Mouse (Mus musculus): Measurements from ENCODE around the gene Myo1e. TPM values are rescaled to one million over a fixed set of nuclear protein-coding genes. Genes with fewer than 3 reads are reported as not detected.

The Myo1e gene
- polyA plus RNA-seq, 1 experiment from 2014 or later = 20.6 TPM

GRCm38 (mm10) chr9:70300705-70301104 lies 93.6 kb downstream of the Myo1e start:
- ATAC-seq (ENCODE audit: low FRiP score, low TSS enrichment) = no peak
- no peaks in the 10 kb centered on the region for H3K4me1 ChIP-seq (ENCODE audit: control insufficient read depth, insufficient read depth, low read length)
- H3K9me3 ChIP-seq (ENCODE audit: control insufficient read depth, low read length) = 0 out of 2 replicates have a peak, but pooled peaks cover 4% of the 10 kb centered on the region
- H3K27ac ChIP-seq (ENCODE audit: low read depth, low read length) = no peak overlapping the region
- no peak overlapping the region for H3K4me3 ChIP-seq (ENCODE audit: low read length)
- H3K27me3 ChIP-seq (ENCODE audit: control insufficient read depth, insufficient read depth, low read length) = no peaks in the 10 kb centered on the region
- no peak overlapping the region for H3K9ac ChIP-seq (ENCODE audit: low read depth, low read length)
- no peak overlapping the region for H3K4me2 ChIP-seq (replicated peaks; ENCODE audit: low read depth, low read length)
- WGBS = 90% methylated on average over 5 of the region's 5 CpGs
- H3K36me3 ChIP-seq (ENCODE audit: control insufficient read depth, insufficient read depth, low read length) = peaks cover 3% of the 10 kb centered on the region; the same call in 1 of the 2 replicates

GRCm38 (mm10) chr9:70301598-70301997 lies 94.4 kb downstream of the Myo1e start:
- Histone ChIP-seq H3K27me3 (ENCODE audit: control insufficient read depth, insufficient read depth, low read length) (no peaks in the 10 kb centered on the region), H3K9ac (ENCODE audit: low read depth, low read length) (no peak overlapping the region), H3K4me1 (ENCODE audit: control insufficient read depth, insufficient read depth, low read length) (no peaks in the 10 kb centered on the region), H3K4me3 (ENCODE audit: low read length) (no peak overlapping the region), H3K36me3 (ENCODE audit: control insufficient read depth, insufficient read depth, low read length) (peaks cover 3% of the 10 kb centered on the region; the same call in 1 of the 2 replicates), H3K4me2 (replicated peaks; ENCODE audit: low read depth, low read length) (no peak overlapping the region), H3K9me3 (ENCODE audit: control insufficient read depth, low read length) (0 out of 2 replicates have a peak, but pooled peaks cover 4% of the 10 kb centered on the region), H3K27ac (ENCODE audit: low read depth, low read length) (no peak overlapping the region)
- WGBS = 92% methylated on average over 6 of the region's 6 CpGs
- no peak for ATAC-seq (ENCODE audit: low FRiP score, low TSS enrichment)

GRCm38 (mm10) chr9:70304901-70305300 lies 97.8 kb downstream of the Myo1e start:
- no peak for ATAC-seq (ENCODE audit: low FRiP score, low TSS enrichment)
- Histone ChIP-seq H3K4me3 (ENCODE audit: low read length) (no peak overlapping the region), H3K9me3 (ENCODE audit: control insufficient read depth, low read length) (0 out of 2 replicates have a peak, but pooled peaks cover 4% of the 10 kb centered on the region), H3K4me1 (ENCODE audit: control insufficient read depth, insufficient read depth, low read length) (no peaks in the 10 kb centered on the region), H3K36me3 (ENCODE audit: control insufficient read depth, insufficient read depth, low read length) (peaks cover 3% of the 10 kb centered on the region; the same call in 1 of the 2 replicates), H3K4me2 (replicated peaks; ENCODE audit: low read depth, low read length) (no peak overlapping the region), H3K27ac (ENCODE audit: low read depth, low read length) (no peak overlapping the region), H3K27me3 (ENCODE audit: control insufficient read depth, insufficient read depth, low read length) (no peaks in the 10 kb centered on the region), H3K9ac (ENCODE audit: low read depth, low read length) (no peak overlapping the region)
- WGBS = 96% methylated on average over 8 of the region's 8 CpGs

- ATAC-seq (ENCODE audit: low FRiP score, low TSS enrichment) = no peak
- 70% methylated on average over 1 of the region's 1 CpGs for WGBS
- Histone ChIP-seq H3K27ac (ENCODE audit: low read depth, low read length) (no peak overlapping the region), H3K9me3 (ENCODE audit: control insufficient read depth, low read length) (no peaks in the 10 kb centered on the region), H3K4me2 (replicated peaks; ENCODE audit: low read depth, low read length) (no peak overlapping the region), H3K27me3 (ENCODE audit: control insufficient read depth, insufficient read depth, low read length) (no peaks in the 10 kb centered on the region), H3K4me3 (ENCODE audit: low read length) (no peak overlapping the region), H3K36me3 (ENCODE audit: control insufficient read depth, insufficient read depth, low read length) (no peaks in the 10 kb centered on the region), H3K9ac (ENCODE audit: low read depth, low read length) (no peak overlapping the region), H3K4me1 (ENCODE audit: control insufficient read depth, insufficient read depth, low read length) (no peaks in the 10 kb centered on the region)
Measured at GRCm38 (mm10) chr9:70310046-70310445, 102.9 kb downstream of the Myo1e start.

GRCm38 (mm10) chr9:70314019-70314418 lies 106.9 kb downstream of the Myo1e start:
- no peaks in the 10 kb centered on the region for H3K4me1 ChIP-seq (ENCODE audit: control insufficient read depth, insufficient read depth, low read length)
- H3K4me2 ChIP-seq (replicated peaks; ENCODE audit: low read depth, low read length) = no peak overlapping the region
- 93% methylated on average over 1 of the region's 1 CpGs for WGBS
- H3K36me3 ChIP-seq (ENCODE audit: control insufficient read depth, insufficient read depth, low read length) = no peaks in the 10 kb centered on the region
- no peak for ATAC-seq (ENCODE audit: low FRiP score, low TSS enrichment)
- no peaks in the 10 kb centered on the region for H3K27me3 ChIP-seq (ENCODE audit: control insufficient read depth, insufficient read depth, low read length)
- no peak overlapping the region for H3K27ac ChIP-seq (ENCODE audit: low read depth, low read length)
- no peaks in the 10 kb centered on the region for H3K9me3 ChIP-seq (ENCODE audit: control insufficient read depth, low read length)
- no peak overlapping the region for H3K4me3 ChIP-seq (ENCODE audit: low read length)
- H3K9ac ChIP-seq (ENCODE audit: low read depth, low read length) = no peak overlapping the region

GRCm38 (mm10) chr9:70315130-70315529 lies 108.0 kb downstream of the Myo1e start:
- Histone ChIP-seq H3K9me3 (ENCODE audit: control insufficient read depth, low read length) (no peaks in the 10 kb centered on the region), H3K9ac (ENCODE audit: low read depth, low read length) (no peak overlapping the region), H3K4me3 (ENCODE audit: low read length) (no peak overlapping the region), H3K27me3 (ENCODE audit: control insufficient read depth, insufficient read depth, low read length) (no peaks in the 10 kb centered on the region), H3K27ac (ENCODE audit: low read depth, low read length) (no peak overlapping the region), H3K4me1 (ENCODE audit: control insufficient read depth, insufficient read depth, low read length) (no peaks in the 10 kb centered on the region), H3K36me3 (ENCODE audit: control insufficient read depth, insufficient read depth, low read length) (no peaks in the 10 kb centered on the region), H3K4me2 (replicated peaks; ENCODE audit: low read depth, low read length) (no peak overlapping the region)
- WGBS = 67% methylated on average over 4 of the region's 4 CpGs
- no peak for ATAC-seq (ENCODE audit: low FRiP score, low TSS enrichment)

GRCm38 (mm10) chr9:70318601-70319000 lies 111.5 kb downstream of the Myo1e start:
- 47% methylated on average over 3 of the region's 3 CpGs for WGBS

GRCm38 (mm10) chr9:70324336-70324735 lies 117.2 kb downstream of the Myo1e start:
- Histone ChIP-seq H3K4me2 (replicated peaks; ENCODE audit: low read depth, low read length) (no peak overlapping the region), H3K27me3 (ENCODE audit: control insufficient read depth, insufficient read depth, low read length) (no peaks in the 10 kb centered on the region), H3K4me3 (ENCODE audit: low read length) (no peak overlapping the region), H3K9ac (ENCODE audit: low read depth, low read length) (no peak overlapping the region), H3K36me3 (ENCODE audit: control insufficient read depth, insufficient read depth, low read length) (no peaks in the 10 kb centered on the region), H3K9me3 (ENCODE audit: control insufficient read depth, low read length) (no peaks in the 10 kb centered on the region), H3K27ac (ENCODE audit: low read depth, low read length) (no peak overlapping the region), H3K4me1 (ENCODE audit: control insufficient read depth, insufficient read depth, low read length) (no peaks in the 10 kb centered on the region)
- ATAC-seq (ENCODE audit: low FRiP score, low TSS enrichment) = no peak
- 93% methylated on average over 4 of the region's 4 CpGs for WGBS

More at GRCm38 (mm10) chr9:70318601-70319000, 111.5 kb downstream of the Myo1e start:
- Histone ChIP-seq H3K4me2 (replicated peaks; ENCODE audit: low read depth, low read length) (no peak overlapping the region), H3K9me3 (ENCODE audit: control insufficient read depth, low read length) (no peaks in the 10 kb centered on the region), H3K4me3 (ENCODE audit: low read length) (no peak overlapping the region), H3K27ac (ENCODE audit: low read depth, low read length) (no peak overlapping the region), H3K27me3 (ENCODE audit: control insufficient read depth, insufficient read depth, low read length) (no peaks in the 10 kb centered on the region), H3K9ac (ENCODE audit: low read depth, low read length) (no peak overlapping the region), H3K36me3 (ENCODE audit: control insufficient read depth, insufficient read depth, low read length) (no peaks in the 10 kb centered on the region), H3K4me1 (ENCODE audit: control insufficient read depth, insufficient read depth, low read length) (no peaks in the 10 kb centered on the region)
- no peak for ATAC-seq (ENCODE audit: low FRiP score, low TSS enrichment)

- Histone ChIP-seq H3K4me2 (replicated peaks; ENCODE audit: low read depth, low read length) (no peak overlapping the region), H3K4me1 (ENCODE audit: control insufficient read depth, insufficient read depth, low read length) (no peaks in the 10 kb centered on the region), H3K9me3 (ENCODE audit: control insufficient read depth, low read length) (no peaks in the 10 kb centered on the region), H3K36me3 (ENCODE audit: control insufficient read depth, insufficient read depth, low read length) (no peaks in the 10 kb centered on the region), H3K27ac (ENCODE audit: low read depth, low read length) (no peak overlapping the region), H3K4me3 (ENCODE audit: low read length) (no peak overlapping the region), H3K27me3 (ENCODE audit: control insufficient read depth, insufficient read depth, low read length) (no peaks in the 10 kb centered on the region), H3K9ac (ENCODE audit: low read depth, low read length) (no peak overlapping the region)
- peak; percentile 80 for ATAC-seq (ENCODE audit: low FRiP score, low TSS enrichment)
- WGBS = 21% methylated on average over 8 of the region's 8 CpGs
Measured at GRCm38 (mm10) chr9:70325880-70326595, 118.9 kb downstream of the Myo1e start.

All from kidney, embryonic 14.5 days (tissue).